Mouse (Mus musculus) cortical plate, adult 2 months (tissue): ENCODE data around the gene Pigz.

Experiments used
- CTCF ChIP-seq: fragments of 200-500 bp; IDR thresholded peaks from 2 replicates; pipeline ENCODE4 v1.5.1; 2011; ENCODE audit warnings: mild to moderate bottlenecking, control low read depth, low read length; ENCODE audit not compliant: insufficient read depth; ENCODE audit errors: extremely low read depth
- POLR2A ChIP-seq: fragments of 200-500 bp; IDR thresholded peaks from 2 replicates; pipeline ENCODE4 v1.6.1; 2011; ENCODE audit warnings: mild to moderate bottlenecking, low read length, control low read depth; ENCODE audit not compliant: insufficient read depth; ENCODE audit errors: extremely low read depth

- TF ChIP-seq CTCF: no peak
- TF ChIP-seq POLR2A: no peak
These were observed 40.1 kb upstream of the Pigz start for GRCm38 (mm10) chr16:31893396-31894141.
